Mouse (Mus musculus) heart, adult 11 months (tissue): ENCODE results near the gene Get4.

Source experiments
- DNase-seq: peaks from one replicate; pipeline ENCODE4 v3.0.0; 2022

Get4 gene

GRCm38 (mm10) chr5:139286142-139286941, 34.2 kb downstream of the Get4 start:
- peak; percentile 91 for DNase-seq

GRCm38 (mm10) chr5:139287099-139287498, 35.0 kb downstream of the Get4 start:
- DNase-seq, result peak; percentile 95

- no peak for DNase-seq
These were observed 35.7 kb downstream of the Get4 start for GRCm38 (mm10) chr5:139287787-139288186.

GRCm38 (mm10) chr5:139288591-139288990, 36.5 kb downstream of the Get4 start:
- no peak for DNase-seq

- DNase-seq, result no peak
These were observed 38.5 kb downstream of the Get4 start for GRCm38 (mm10) chr5:139290467-139291259.

- no peak for DNase-seq
These were observed 39.9 kb downstream of the Get4 start for GRCm38 (mm10) chr5:139291811-139292560.

GRCm38 (mm10) chr5:139294089-139294488, 42.0 kb downstream of the Get4 start:
- peak; percentile 90 for DNase-seq

GRCm38 (mm10) chr5:139297092-139297491, 45.0 kb downstream of the Get4 start:
- DNase-seq, result no peak

- no peak for DNase-seq
These were observed 45.6 kb downstream of the Get4 start for GRCm38 (mm10) chr5:139297745-139298144.

GRCm38 (mm10) chr5:139302101-139302500, 50.0 kb downstream of the Get4 start:
- no peak for DNase-seq

- no peak for DNase-seq
These were observed 51.5 kb downstream of the Get4 start for GRCm38 (mm10) chr5:139303646-139304061.

- no peak for DNase-seq
These were observed 57.8 kb downstream of the Get4 start for GRCm38 (mm10) chr5:139309946-139310345.

- no peak for DNase-seq
These were observed 58.4 kb downstream of the Get4 start for GRCm38 (mm10) chr5:139310477-139310876.

GRCm38 (mm10) chr5:139311822-139312221, 59.7 kb downstream of the Get4 start:
- DNase-seq, result no peak

- peak; percentile 93 for DNase-seq
These were observed 61.4 kb downstream of the Get4 start for GRCm38 (mm10) chr5:139313536-139313935.

- DNase-seq, result no peak
These were observed 63.0 kb downstream of the Get4 start for GRCm38 (mm10) chr5:139314941-139315642.

GRCm38 (mm10) chr5:139316982-139317675, 65.0 kb downstream of the Get4 start:
- DNase-seq, result no peak

- DNase-seq, result no peak
These were observed 65.8 kb downstream of the Get4 start for GRCm38 (mm10) chr5:139317751-139318504.
